Mouse (Mus musculus): ENCODE measurements at regions not wholly inside any gene's neighbourhood (a gene's known extent, or its start where the extent isn't known, plus 50 kb on each side); places are given as distances from the start of the nearest gene placed in this dataset.
"Not testable (repeated sequence)": the region's sequence is repeated elsewhere in the genome, so short reads cannot be mapped to it uniquely, and the experiment has no call there.

GRCm38 (mm10) chr11:8754508-8754907, 90.2 kb upstream of the Tns3 start:
- not testable (repeated sequence) for ATAC-seq (ENCODE audit: insufficient read depth, low FRiP score); H3K27me3 ChIP-seq (ENCODE audit: control insufficient read depth, insufficient read depth, low read length); H3K36me3 ChIP-seq (ENCODE audit: control insufficient read depth, insufficient read depth, low read length); H3K27ac ChIP-seq (ENCODE audit: low read length); H3K9ac ChIP-seq (ENCODE audit: low read length); H3K9me3 ChIP-seq (replicated peaks; ENCODE audit: control insufficient read depth, low read length); H3K4me3 ChIP-seq (replicated peaks; ENCODE audit: low read length); H3K4me1 ChIP-seq (ENCODE audit: control insufficient read depth, insufficient read depth, low read length); H3K4me2 ChIP-seq (ENCODE audit: low read depth, low read length)
- WGBS: 46% methylated on average over 2 of the region's 2 CpGs

GRCm38 (mm10) chr11:8735784-8736183, 71.4 kb upstream of the Tns3 start:
- H3K27me3 ChIP-seq (ENCODE audit: control insufficient read depth, insufficient read depth, low read length); H3K4me1 ChIP-seq (ENCODE audit: control insufficient read depth, insufficient read depth, low read length); H3K36me3 ChIP-seq (ENCODE audit: control insufficient read depth, insufficient read depth, low read length); H3K27ac ChIP-seq (ENCODE audit: low read length); H3K4me2 ChIP-seq (ENCODE audit: low read depth, low read length); H3K9ac ChIP-seq (ENCODE audit: low read length); H3K9me3 ChIP-seq (replicated peaks; ENCODE audit: control insufficient read depth, low read length); ATAC-seq (ENCODE audit: insufficient read depth, low FRiP score); H3K4me3 ChIP-seq (replicated peaks; ENCODE audit: low read length): not testable (repeated sequence)
- 56% methylated on average over 3 of the region's 3 CpGs for WGBS

GRCm38 (mm10) chr11:8727007-8727406, 62.7 kb upstream of the Tns3 start:
- Histone ChIP-seq H3K27ac (ENCODE audit: low read length) (no peak overlapping the region), H3K4me1 (ENCODE audit: control insufficient read depth, insufficient read depth, low read length) (no peaks in the 10 kb centered on the region), H3K36me3 (ENCODE audit: control insufficient read depth, insufficient read depth, low read length) (no peaks in the 10 kb centered on the region), H3K9me3 (replicated peaks; ENCODE audit: control insufficient read depth, low read length) (no peaks in the 10 kb centered on the region), H3K27me3 (ENCODE audit: control insufficient read depth, insufficient read depth, low read length) (no peaks in the 10 kb centered on the region), H3K4me3 (replicated peaks; ENCODE audit: low read length) (no peak overlapping the region), H3K9ac (ENCODE audit: low read length) (no peak overlapping the region), H3K4me2 (ENCODE audit: low read depth, low read length) (no peak overlapping the region)
- 93% methylated on average over 5 of the region's 5 CpGs for WGBS
- no peak for ATAC-seq (ENCODE audit: insufficient read depth, low FRiP score)

- Histone ChIP-seq H3K27me3 (ENCODE audit: control insufficient read depth, insufficient read depth, low read length) (no peaks in the 10 kb centered on the region), H3K4me2 (ENCODE audit: low read depth, low read length) (no peak overlapping the region), H3K9ac (ENCODE audit: low read length) (no peak overlapping the region), H3K4me3 (replicated peaks; ENCODE audit: low read length) (no peak overlapping the region), H3K36me3 (ENCODE audit: control insufficient read depth, insufficient read depth, low read length) (no peaks in the 10 kb centered on the region), H3K9me3 (replicated peaks; ENCODE audit: control insufficient read depth, low read length) (no peaks in the 10 kb centered on the region), H3K27ac (ENCODE audit: low read length) (no peak overlapping the region), H3K4me1 (ENCODE audit: control insufficient read depth, insufficient read depth, low read length) (no peaks in the 10 kb centered on the region)
- 55% methylated on average over 4 of the region's 4 CpGs for WGBS
- no peak for ATAC-seq (ENCODE audit: insufficient read depth, low FRiP score)
Measured at GRCm38 (mm10) chr11:8725505-8725904, 61.2 kb upstream of the Tns3 start.

- Histone ChIP-seq H3K27ac (ENCODE audit: low read length) (no peak overlapping the region), H3K36me3 (ENCODE audit: control insufficient read depth, insufficient read depth, low read length) (no peaks in the 10 kb centered on the region), H3K4me3 (replicated peaks; ENCODE audit: low read length) (no peak overlapping the region), H3K9me3 (replicated peaks; ENCODE audit: control insufficient read depth, low read length) (no peaks in the 10 kb centered on the region), H3K27me3 (ENCODE audit: control insufficient read depth, insufficient read depth, low read length) (no peaks in the 10 kb centered on the region), H3K4me1 (ENCODE audit: control insufficient read depth, insufficient read depth, low read length) (no peaks in the 10 kb centered on the region), H3K4me2 (ENCODE audit: low read depth, low read length) (no peak overlapping the region), H3K9ac (ENCODE audit: low read length) (no peak overlapping the region)
- WGBS: 39% methylated on average over 5 of the region's 5 CpGs
- ATAC-seq (ENCODE audit: insufficient read depth, low FRiP score): no peak
Measured at GRCm38 (mm10) chr11:8723102-8723640, 58.8 kb upstream of the Tns3 start.

- no peak overlapping the region for H3K9ac ChIP-seq (ENCODE audit: low read length)
- H3K4me1 ChIP-seq (ENCODE audit: control insufficient read depth, insufficient read depth, low read length): peaks cover 4% of the 10 kb centered on the region; the same call in 1 of the 2 replicates
- H3K4me3 ChIP-seq (replicated peaks; ENCODE audit: low read length): no peak overlapping the region
- H3K27ac ChIP-seq (ENCODE audit: low read length): no peak overlapping the region
- H3K4me2 ChIP-seq (ENCODE audit: low read depth, low read length): no peak overlapping the region
- no peak for ATAC-seq (ENCODE audit: insufficient read depth, low FRiP score)
- H3K36me3 ChIP-seq (ENCODE audit: control insufficient read depth, insufficient read depth, low read length): no peaks in the 10 kb centered on the region
- WGBS: 78% methylated on average over 11 of the region's 11 CpGs
- H3K9me3 ChIP-seq (replicated peaks; ENCODE audit: control insufficient read depth, low read length): no peaks in the 10 kb centered on the region
- no peaks in the 10 kb centered on the region for H3K27me3 ChIP-seq (ENCODE audit: control insufficient read depth, insufficient read depth, low read length)
Measured at GRCm38 (mm10) chr11:8719211-8719966, 55.1 kb upstream of the Tns3 start.

GRCm38 (mm10) chr11:8717774-8718173, 53.4 kb upstream of the Tns3 start:
- no peak for ATAC-seq (ENCODE audit: insufficient read depth, low FRiP score)
- Histone ChIP-seq H3K36me3 (ENCODE audit: control insufficient read depth, insufficient read depth, low read length) (no peaks in the 10 kb centered on the region), H3K27ac (ENCODE audit: low read length) (no peak overlapping the region), H3K9me3 (replicated peaks; ENCODE audit: control insufficient read depth, low read length) (no peaks in the 10 kb centered on the region), H3K4me3 (replicated peaks; ENCODE audit: low read length) (no peak overlapping the region), H3K27me3 (ENCODE audit: control insufficient read depth, insufficient read depth, low read length) (no peaks in the 10 kb centered on the region), H3K9ac (ENCODE audit: low read length) (no peak overlapping the region), H3K4me2 (ENCODE audit: low read depth, low read length) (no peak overlapping the region), H3K4me1 (ENCODE audit: control insufficient read depth, insufficient read depth, low read length) (peaks cover 4% of the 10 kb centered on the region; the same call in 1 of the 2 replicates)
- 81% methylated on average over 3 of the region's 3 CpGs for WGBS

- Histone ChIP-seq H3K36me3 (ENCODE audit: control insufficient read depth, insufficient read depth, low read length) (no peaks in the 10 kb centered on the region), H3K4me3 (replicated peaks; ENCODE audit: low read length) (no peak overlapping the region), H3K27ac (ENCODE audit: low read length) (peak overlapping the region; percentile 51; the same call in 1 of the 2 replicates), H3K4me2 (ENCODE audit: low read depth, low read length) (no peak overlapping the region), H3K27me3 (ENCODE audit: control insufficient read depth, insufficient read depth, low read length) (no peaks in the 10 kb centered on the region), H3K4me1 (ENCODE audit: control insufficient read depth, insufficient read depth, low read length) (peaks cover 4% of the 10 kb centered on the region; the same call in 1 of the 2 replicates), H3K9me3 (replicated peaks; ENCODE audit: control insufficient read depth, low read length) (no peaks in the 10 kb centered on the region), H3K9ac (ENCODE audit: low read length) (no peak overlapping the region)
- WGBS: 35% methylated on average over 5 of the region's 5 CpGs
- 0 out of 2 replicates have a peak, but pooled peaks have one; percentile 12 for ATAC-seq (ENCODE audit: insufficient read depth, low FRiP score)
Measured at GRCm38 (mm10) chr11:8716858-8717257, 52.5 kb upstream of the Tns3 start.

- Histone ChIP-seq H3K36me3 (ENCODE audit: control insufficient read depth, insufficient read depth, low read length) (no peaks in the 10 kb centered on the region), H3K9ac (ENCODE audit: low read length) (no peak overlapping the region), H3K4me2 (ENCODE audit: low read depth, low read length) (no peak overlapping the region), H3K27me3 (ENCODE audit: control insufficient read depth, insufficient read depth, low read length) (no peaks in the 10 kb centered on the region), H3K4me3 (replicated peaks; ENCODE audit: low read length) (no peak overlapping the region), H3K27ac (ENCODE audit: low read length) (no peak overlapping the region), H3K9me3 (replicated peaks; ENCODE audit: control insufficient read depth, low read length) (no peaks in the 10 kb centered on the region), H3K4me1 (ENCODE audit: control insufficient read depth, insufficient read depth, low read length) (peaks cover 4% of the 10 kb centered on the region; the same call in 1 of the 2 replicates)
- 59% methylated on average over 2 of the region's 2 CpGs for WGBS
- no peak for ATAC-seq (ENCODE audit: insufficient read depth, low FRiP score)
Measured at GRCm38 (mm10) chr11:8715775-8716174, 51.4 kb upstream of the Tns3 start.

Measured in stomach, embryonic 16.5 days (tissue).